Mouse (Mus musculus): Measurements from ENCODE around the gene Ncaph2.

Gene Ncaph2

DNA sequence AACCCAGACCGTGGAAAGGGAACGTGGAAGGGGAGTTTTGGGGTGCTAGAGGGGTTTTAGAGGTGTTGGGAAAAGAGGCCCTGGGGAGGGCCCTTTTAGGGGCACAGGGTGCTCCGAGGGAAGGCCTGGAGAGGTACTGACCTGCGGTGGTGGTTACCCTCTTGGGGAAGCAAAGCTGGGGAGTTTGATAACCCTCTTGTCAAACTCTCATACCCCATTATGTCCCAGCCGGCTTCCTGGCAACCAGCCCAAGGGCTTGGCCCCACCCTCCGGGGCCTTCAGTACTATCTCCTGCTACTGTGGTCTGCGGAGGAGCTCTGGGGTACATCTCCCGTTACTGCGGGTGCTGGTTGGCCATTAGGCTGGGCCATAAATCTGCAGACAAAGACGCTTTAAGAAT lies 23.9 kb downstream of the Ncaph2 start:
- in situ Hi-C loops (cut with MseI, MboI), result no loop called here

GRCm38 (mm10) chr15:89384617-89385016 lies 29.1 kb downstream of the Ncaph2 start, which contains the start of gene Klhdc7b:
Klhdc7b (plus strand) TSS chr15:89384917.
- in situ Hi-C loops (cut with MseI, MboI), result no loop called here

DNA sequence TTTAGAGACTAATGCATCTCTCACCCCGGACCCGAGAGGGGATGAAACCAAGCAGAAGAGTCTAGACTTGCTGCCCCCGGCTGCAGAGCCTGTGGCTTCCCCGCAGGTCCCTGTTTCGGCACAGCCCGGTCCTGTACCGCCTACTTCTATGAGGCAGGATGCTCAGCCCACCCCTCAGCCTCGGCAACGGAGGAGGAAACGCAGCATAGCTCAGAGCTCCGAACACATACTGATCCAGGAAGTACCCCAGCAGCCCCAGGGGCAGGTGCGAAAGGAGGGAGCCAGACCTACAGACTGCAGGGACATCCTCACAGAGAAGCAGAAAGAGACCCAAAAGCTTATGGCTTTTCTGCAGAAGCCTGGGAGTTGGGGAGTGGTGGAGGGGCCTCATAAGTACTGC lies 31.6 kb downstream of the Ncaph2 start:
- in situ Hi-C loops (cut with MseI, MboI), result no loop called here

GRCm38 (mm10) chr15:89390081-89390480 lies 34.6 kb downstream of the Ncaph2 start:
- in situ Hi-C loops (cut with MseI, MboI), result no loop called here

- in situ Hi-C loops (cut with MseI, MboI), result no loop called here
These were observed 41.4 kb downstream of the Ncaph2 start for GRCm38 (mm10) chr15:89396883-89397282.

- in situ Hi-C loops (cut with MseI, MboI), result no loop called here
These were observed 42.6 kb downstream of the Ncaph2 start for GRCm38 (mm10) chr15:89398146-89398545.

DNA sequence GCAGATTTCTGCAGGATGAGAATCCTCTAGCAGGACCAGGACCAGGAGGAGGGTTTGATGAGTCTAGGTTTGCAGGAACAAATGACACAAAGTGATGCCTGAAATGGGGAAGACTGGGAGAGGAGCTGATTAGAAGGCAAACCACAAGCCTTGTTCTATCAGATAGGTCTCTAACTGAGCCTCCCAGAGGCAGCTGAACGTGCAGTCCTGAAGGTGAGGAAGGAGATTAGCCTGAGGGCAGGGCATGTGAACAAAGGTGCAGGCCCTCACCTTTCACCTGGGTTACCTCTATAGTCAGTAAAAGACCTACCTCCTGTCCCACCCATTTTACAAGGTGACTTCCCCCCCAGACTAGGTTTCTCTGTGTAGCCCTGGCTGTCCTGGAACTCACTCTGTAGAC lies 44.2 kb downstream of the Ncaph2 start:
- in situ Hi-C loops (cut with MseI, MboI), result no loop called here

DNA sequence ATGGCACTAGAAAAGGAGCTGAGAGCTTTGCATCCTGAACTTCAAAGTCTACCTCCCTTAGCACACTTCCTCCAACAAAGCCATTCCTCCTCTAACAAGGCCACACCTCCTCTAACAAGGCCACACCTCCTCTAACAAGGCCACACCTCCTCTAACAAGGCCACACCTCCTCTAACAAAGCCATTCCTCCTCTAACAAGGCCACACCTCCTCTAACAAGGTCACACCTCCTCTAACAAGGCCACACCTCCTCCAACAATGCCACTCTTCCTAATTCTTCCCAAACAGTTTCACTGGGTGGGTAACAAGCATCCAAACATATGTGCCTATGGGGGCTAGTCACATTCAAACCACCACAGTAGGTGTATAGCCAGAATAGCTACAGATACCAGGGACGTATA lies 47.0 kb downstream of the Ncaph2 start:
- in situ Hi-C loops (cut with MseI, MboI), result no loop called here

GRCm38 (mm10) chr15:89404831-89405623 lies 49.5 kb downstream of the Ncaph2 start:
- in situ Hi-C loops (cut with MseI, MboI), result no loop called here

GRCm38 (mm10) chr15:89406691-89407090 lies 51.2 kb downstream of the Ncaph2 start:
- in situ Hi-C loops (cut with MseI, MboI), result no loop called here

DNA sequence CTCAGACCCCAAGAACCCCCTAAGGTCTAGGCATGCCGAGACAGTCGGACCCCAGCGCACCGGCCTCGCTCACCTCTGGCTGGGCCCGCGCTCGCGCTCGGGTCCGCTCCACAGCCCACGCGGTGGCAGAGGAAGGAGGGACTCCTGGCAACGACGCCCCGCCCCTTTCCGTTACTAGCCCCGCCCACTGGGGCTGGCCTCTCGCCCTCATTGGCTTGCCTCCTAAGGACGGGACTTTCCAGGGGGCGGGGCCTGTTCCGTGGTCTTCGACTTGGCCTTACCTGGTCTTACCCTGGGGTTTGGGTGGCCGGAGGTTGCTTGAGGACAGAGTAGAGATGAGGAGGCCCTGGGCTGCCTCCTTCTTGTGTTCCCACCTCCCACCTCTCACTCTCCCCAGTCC lies 54.6 kb downstream of the Ncaph2 start, which contains the start of gene Syce3:
Gene Syce3, minus strand, starts transcription at position 386 of the 400 bp plus-strand sequence.
- in situ Hi-C loops (cut with MseI, MboI), result no loop called here

DNA sequence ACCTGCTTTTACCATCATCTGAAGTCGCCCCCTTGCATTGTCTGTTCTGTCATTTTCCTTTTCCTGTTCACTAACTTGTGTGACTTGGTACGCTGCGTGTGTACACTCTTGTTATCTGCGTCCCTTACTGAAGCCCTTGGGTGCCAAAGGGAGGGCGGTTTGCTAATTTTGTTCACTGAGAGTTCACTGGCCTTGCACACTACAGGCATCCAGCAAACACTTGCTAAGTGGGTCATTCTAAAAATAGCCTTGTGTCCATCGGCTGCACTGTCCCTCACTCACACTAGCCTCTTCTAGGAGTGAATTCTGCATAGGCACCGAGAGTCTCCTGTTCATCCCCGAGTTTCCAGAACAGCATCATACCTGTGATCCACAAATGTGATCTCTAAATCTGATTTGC lies 59.8 kb downstream of the Ncaph2 start:
- in situ Hi-C loops (cut with MseI, MboI), result no loop called here

- in situ Hi-C loops (cut with MseI, MboI), result no loop called here
These were observed 66.4 kb downstream of the Ncaph2 start for GRCm38 (mm10) chr15:89421938-89422337.

Data from mouse trophoblast stem cell (cell line).